Mouse (Mus musculus) midbrain, embryonic 15.5 days (tissue): Measurements from ENCODE around the gene Bpifb5. TPM values are rescaled to one million over a fixed set of nuclear protein-coding genes. Genes with fewer than 3 reads are reported as not detected.
"Not testable (repeated sequence)": the region's sequence is repeated elsewhere in the genome, so short reads cannot be mapped to it uniquely, and the experiment has no call there.

Experiments used
- ATAC-seq: fragments of 200-750 bp; cut with Nextera tagmentation; replicated peaks from 2 replicates; pipeline ENCODE4 v1.8.0; 2017; ENCODE audit warnings: moderate TSS enrichment
- H3K27ac ChIP-seq: fragments of 300-500 bp; sonication (generic); 2 replicates; pipeline ENCODE4 v1.5.1; 2015; ENCODE audit warnings: mild to moderate bottlenecking, inconsistent platforms
- H3K27me3 ChIP-seq: fragments of 300-500 bp; sonication (generic); replicated peaks from 2 replicates; pipeline ENCODE4 v1.6.1; 2015; ENCODE audit warnings: inconsistent platforms
- H3K36me3 ChIP-seq: fragments of 300-500 bp; sonication (generic); replicated peaks from 2 replicates; pipeline ENCODE4 v1.6.1; 2015; ENCODE audit warnings: inconsistent platforms
- H3K4me1 ChIP-seq: fragments of 300-500 bp; sonication (generic); 2 replicates; pipeline ENCODE4 v1.6.1; 2015; ENCODE audit warnings: inconsistent platforms
- H3K4me2 ChIP-seq: fragments of 300-500 bp; sonication (generic); 2 replicates; pipeline ENCODE4 v1.6.1; 2015; ENCODE audit warnings: inconsistent platforms, mild to moderate bottlenecking, moderate library complexity
- H3K4me3 ChIP-seq: fragments of 300-500 bp; sonication (generic); 2 replicates; pipeline ENCODE4 v1.5.1; 2015; ENCODE audit warnings: mild to moderate bottlenecking, inconsistent platforms
- H3K9ac ChIP-seq: fragments of 300-500 bp; sonication (generic); 2 replicates; pipeline ENCODE4 v1.6.1; 2015; ENCODE audit warnings: mild to moderate bottlenecking, inconsistent platforms
- H3K9me3 ChIP-seq: fragments of 300-500 bp; sonication (generic); 2 replicates; pipeline ENCODE4 v1.6.1; 2016; ENCODE audit warnings: inconsistent platforms
- WGBS: fragments of 180-500 bp; shearing (Covaris S2); methylation state at CpG from one replicate; pipeline ENCODE4 v1.1.7; 2015; ENCODE audit warnings: mixed read lengths; 5-methylcytosine and 5-hydroxymethylcytosine counted together
- polyA plus RNA-seq: library from polyadenylated mRNA; unstranded; fragments of >200 nt; fragmentation: Nextera tagmentation; extraction: Ambion mirVana; gene quantifications from 2 replicates; pipeline ENCODE4 v1.2.1, GENCODE M21; 2015

The Bpifb5 gene
- 0.13 and 0.41 TPM in 2 replicates for polyA plus RNA-seq

DNA sequence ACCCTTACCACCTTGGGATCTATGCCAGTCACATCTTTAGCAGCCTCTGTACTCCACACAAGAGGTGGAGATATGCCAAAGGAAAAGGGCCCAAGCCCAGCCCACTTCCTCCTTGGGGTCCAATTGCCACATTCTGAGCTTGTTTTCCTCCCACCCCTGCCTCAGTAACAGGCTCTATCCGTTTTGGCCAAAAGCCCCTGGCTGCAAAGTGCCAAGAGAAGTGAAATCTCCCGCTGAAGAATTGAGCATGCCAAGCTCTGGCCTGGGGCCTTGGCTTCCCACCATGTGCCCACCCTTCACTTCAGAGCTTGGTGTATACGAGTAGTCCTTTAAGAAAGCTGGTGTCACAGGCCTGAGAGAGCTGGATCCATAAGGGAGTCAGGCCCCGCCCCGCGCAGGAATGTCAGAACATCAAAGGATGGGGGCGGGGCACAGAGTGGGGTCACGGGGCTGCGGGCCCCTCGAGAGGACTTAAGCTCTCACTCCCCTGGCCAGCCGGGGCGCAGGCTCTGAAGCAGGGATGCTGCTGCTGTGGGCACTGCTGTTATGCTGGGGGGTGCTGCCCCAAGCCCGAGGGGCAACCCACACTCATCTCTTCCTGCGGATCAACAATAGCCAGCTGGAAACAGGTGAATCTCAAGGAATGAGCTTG, at the start of gene Bpifb5:
TSS of gene Bpifb5 (plus strand) at position 478 of the 652 bp plus-strand sequence.
- WGBS = 6% methylated on average over 14 of the region's 14 CpGs
- Histone ChIP-seq H3K36me3 (no peaks in the 10 kb centered on the region), H3K4me1 (peaks cover 10% of the 10 kb centered on the region), H3K27me3 (no peaks in the 10 kb centered on the region), H3K27ac (0 out of 2 replicates have a peak within 1 kb of the TSS, but pooled peaks have one; percentile 12), H3K9me3 (no peaks in the 10 kb centered on the region), H3K4me3 (no peak within 1 kb of the TSS), H3K9ac (no peak within 1 kb of the TSS), H3K4me2 (peak within 1 kb of the TSS; percentile 26; the same call in 1 of the 2 replicates)
- ATAC-seq = peak; percentile 74

DNA sequence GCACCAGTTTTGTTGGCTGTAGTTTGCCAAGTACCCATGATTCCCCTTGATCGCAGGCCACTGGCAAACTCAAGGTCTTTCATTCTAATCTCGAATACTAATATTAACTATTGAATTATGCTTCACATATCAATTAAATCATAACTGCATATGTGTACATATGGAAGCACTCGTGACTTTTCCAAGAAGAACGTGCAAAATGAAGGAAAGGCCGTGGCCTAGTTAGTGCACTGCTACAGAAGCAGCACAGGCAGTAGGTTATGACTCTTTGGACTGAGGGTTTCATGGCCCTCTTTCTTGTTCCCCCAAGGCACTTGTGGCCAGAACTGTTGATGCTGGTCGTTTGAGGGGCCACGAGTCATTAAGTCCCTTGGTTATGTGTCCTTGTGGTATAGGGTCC, 41.6 kb upstream of the Bpifb5 start:
- H3K27ac ChIP-seq, H3K4me2 ChIP-seq, H3K9ac ChIP-seq, H3K36me3 ChIP-seq, H3K4me1 ChIP-seq, H3K4me3 ChIP-seq, H3K9me3 ChIP-seq, H3K27me3 ChIP-seq, ATAC-seq: not testable (repeated sequence)
- WGBS = 90% methylated on average over 7 of the region's 7 CpGs

DNA sequence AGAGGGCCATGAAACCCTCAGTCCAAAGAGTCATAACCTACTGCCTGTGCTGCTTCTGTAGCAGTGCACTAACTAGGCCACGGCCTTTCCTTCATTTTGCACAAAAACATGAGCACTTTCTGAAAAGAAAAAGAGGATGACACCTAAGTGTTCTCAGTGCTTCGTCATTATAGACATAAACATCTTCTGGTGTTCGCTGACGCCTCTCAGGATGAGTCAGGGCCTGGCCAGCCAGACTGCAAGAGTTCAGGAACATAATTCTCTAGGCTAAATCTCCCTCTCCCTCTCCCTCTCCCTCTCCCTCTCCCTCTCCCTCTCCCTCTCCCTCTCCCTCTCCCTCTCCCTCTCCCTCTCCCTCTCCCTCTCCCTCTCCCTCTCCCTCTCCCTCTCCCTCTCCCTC, 40.5 kb upstream of the Bpifb5 start:
- not testable (repeated sequence) for H3K4me3 ChIP-seq, H3K27ac ChIP-seq, H3K4me2 ChIP-seq, H3K9me3 ChIP-seq, H3K9ac ChIP-seq, H3K4me1 ChIP-seq, H3K36me3 ChIP-seq, ATAC-seq, H3K27me3 ChIP-seq
- WGBS = 89% methylated on average over 4 of the region's 4 CpGs

DNA sequence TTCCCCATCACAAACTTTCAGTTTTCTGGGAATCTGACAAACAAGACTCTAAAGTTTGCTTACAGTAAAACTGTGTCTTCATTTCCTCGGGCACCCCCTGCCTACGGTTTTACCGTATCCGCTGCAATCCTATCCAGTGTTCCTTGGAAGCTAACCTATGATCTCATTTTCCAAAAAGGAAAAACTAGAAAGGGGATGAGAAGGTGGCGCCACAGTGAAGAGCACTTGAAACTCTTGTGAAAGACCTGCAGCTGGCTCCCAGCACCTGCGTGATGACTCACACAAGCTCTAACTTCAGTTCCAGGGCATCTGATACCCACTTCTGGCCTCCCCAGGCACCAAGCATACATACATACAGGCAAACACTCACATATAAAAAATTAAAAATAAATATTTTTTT, 38.2 kb upstream of the Bpifb5 start:
- Histone ChIP-seq H3K27me3 (no peaks in the 10 kb centered on the region), H3K36me3 (no peaks in the 10 kb centered on the region), H3K4me1 (no peaks in the 10 kb centered on the region), H3K27ac (no peak overlapping the region), H3K4me3 (no peak overlapping the region), H3K9me3 (no peaks in the 10 kb centered on the region), H3K4me2 (no peak overlapping the region), H3K9ac (no peak overlapping the region)
- no peak for ATAC-seq
- WGBS = 88% methylated on average over 6 of the region's 6 CpGs

DNA sequence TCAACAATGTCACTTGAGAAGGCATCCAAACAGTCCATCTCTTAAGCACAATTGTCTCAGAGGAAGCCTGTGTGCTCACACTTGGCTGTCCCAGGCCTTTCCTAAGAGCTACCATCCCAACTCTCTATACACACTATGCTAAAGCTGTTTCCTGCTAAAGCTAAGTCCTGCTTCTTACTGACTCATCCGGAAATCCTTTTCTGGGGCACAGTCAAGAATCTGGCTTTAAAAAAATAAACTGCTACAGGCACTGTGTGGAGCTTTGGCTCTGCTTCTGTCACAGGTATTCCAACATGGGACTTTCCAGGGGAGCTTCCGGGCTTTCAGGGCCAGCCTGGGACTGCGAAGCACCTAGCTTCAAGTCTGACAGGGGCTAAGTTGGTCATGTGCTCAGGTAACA, 37.8 kb upstream of the Bpifb5 start:
- Histone ChIP-seq H3K27me3 (no peaks in the 10 kb centered on the region), H3K27ac (no peak overlapping the region), H3K9ac (no peak overlapping the region), H3K9me3 (no peaks in the 10 kb centered on the region), H3K36me3 (no peaks in the 10 kb centered on the region), H3K4me2 (no peak overlapping the region), H3K4me3 (no peak overlapping the region), H3K4me1 (no peaks in the 10 kb centered on the region)
- ATAC-seq = no peak
- 90% methylated on average over 3 of the region's 3 CpGs for WGBS

DNA sequence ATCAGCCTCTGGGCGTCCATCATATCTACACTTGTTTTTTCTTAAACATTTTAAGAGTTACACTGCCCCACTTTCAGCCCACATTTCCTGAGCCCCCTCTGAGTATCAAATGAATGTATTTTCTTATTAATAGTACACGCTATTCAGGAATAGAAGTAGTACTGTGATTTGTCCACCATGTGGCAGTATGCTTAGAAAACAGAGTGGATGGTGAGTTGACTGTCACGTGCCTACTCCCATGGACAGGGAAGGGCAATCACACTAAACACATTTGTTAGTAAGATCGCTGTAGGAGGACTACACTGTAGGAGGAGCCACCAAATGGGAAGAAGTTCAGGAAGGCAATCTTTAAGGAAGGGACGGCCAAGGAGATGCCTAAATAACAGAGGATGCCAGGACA, 36.1 kb upstream of the Bpifb5 start:
- WGBS = 46% methylated on average over 5 of the region's 5 CpGs
- H3K27me3 ChIP-seq = no peaks in the 10 kb centered on the region
- H3K4me2 ChIP-seq = no peak overlapping the region
- no peaks in the 10 kb centered on the region for H3K36me3 ChIP-seq
- ATAC-seq = no peak
- H3K4me3 ChIP-seq = no peak overlapping the region
- no peak overlapping the region for H3K27ac ChIP-seq
- no peaks in the 10 kb centered on the region for H3K9me3 ChIP-seq
- H3K9ac ChIP-seq = no peak overlapping the region
- no peaks in the 10 kb centered on the region for H3K4me1 ChIP-seq

DNA sequence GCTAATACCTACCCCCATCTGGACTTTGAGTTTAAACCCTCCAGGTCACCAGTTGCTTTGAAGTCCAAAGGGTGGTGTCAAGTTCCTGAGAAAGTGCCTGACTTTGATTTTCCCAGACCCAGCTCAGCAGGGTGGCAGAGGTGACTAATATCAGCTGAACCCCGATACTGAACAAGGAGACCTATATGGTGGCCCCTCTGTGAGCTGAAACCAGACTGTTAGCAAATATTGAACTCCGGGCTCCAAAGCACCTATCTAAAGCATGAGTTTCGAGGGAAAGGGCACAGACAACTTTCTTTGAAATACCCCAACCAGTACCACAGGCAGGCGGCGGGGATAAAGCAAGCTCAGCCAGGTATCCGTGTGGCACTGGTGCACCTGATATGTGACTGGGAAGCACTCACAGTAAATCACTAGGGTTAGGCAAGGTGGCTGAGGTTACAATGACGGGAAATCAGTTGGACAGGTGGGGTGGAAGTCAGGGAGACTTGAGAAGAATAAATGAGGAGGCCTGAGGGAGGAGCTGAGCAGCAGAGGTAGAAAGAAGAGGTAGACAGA, 33.6 kb upstream of the Bpifb5 start:
- 83% methylated on average over 7 of the region's 7 CpGs for WGBS
- no peak overlapping the region for H3K9ac ChIP-seq
- no peak overlapping the region for H3K4me2 ChIP-seq
- no peaks in the 10 kb centered on the region for H3K27me3 ChIP-seq
- H3K4me1 ChIP-seq = no peaks in the 10 kb centered on the region
- H3K27ac ChIP-seq = no peak overlapping the region
- no peaks in the 10 kb centered on the region for H3K9me3 ChIP-seq
- no peak for ATAC-seq
- H3K4me3 ChIP-seq = no peak overlapping the region
- no peaks in the 10 kb centered on the region for H3K36me3 ChIP-seq

DNA sequence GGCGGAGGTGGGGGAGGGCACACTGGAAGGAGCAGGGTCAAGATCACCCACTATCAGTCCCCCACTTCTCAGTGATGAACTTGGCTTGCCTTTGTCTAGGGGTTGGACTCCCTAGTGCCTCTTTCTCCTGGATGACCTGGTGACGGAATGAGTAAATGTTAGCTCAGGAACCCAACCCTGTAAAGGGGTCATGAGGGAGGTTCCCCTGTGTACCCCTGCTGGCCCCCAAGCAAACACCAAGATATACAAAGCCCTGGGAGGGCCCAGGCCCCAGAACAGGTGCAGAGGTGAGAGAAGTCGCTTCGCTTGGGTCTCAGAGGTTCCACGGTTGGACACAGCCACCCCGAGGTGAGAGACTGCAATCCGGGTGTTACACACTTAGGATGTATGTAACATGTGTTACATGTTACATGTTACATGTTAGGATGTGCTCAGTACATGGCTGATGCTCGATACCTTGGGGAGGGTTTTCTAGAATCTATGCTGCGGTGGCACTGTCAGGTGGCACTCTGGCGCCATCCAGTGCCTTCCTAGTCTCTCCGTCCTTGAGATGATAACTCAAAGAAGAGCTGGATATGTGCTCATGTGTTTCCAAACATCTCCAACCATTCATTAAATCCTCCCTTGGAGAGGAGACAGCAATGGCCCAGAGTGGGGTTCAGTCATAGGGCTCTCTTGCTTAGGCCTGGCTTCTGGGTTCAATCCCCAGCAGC, 32.8 kb upstream of the Bpifb5 start, which contains the start of gene Bpifb1:
TSS of gene Bpifb1 (plus strand) at position 273 of the 713 bp plus-strand sequence.
- Histone ChIP-seq H3K4me3 (no peak within 1 kb of the TSS), H3K9ac (no peak within 1 kb of the TSS), H3K27ac (no peak within 1 kb of the TSS), H3K27me3 (no peaks in the 10 kb centered on the region), H3K9me3 (no peaks in the 10 kb centered on the region), H3K4me1 (no peaks in the 10 kb centered on the region), H3K36me3 (no peaks in the 10 kb centered on the region), H3K4me2 (no peak within 1 kb of the TSS)
- 82% methylated on average over 11 of the region's 11 CpGs for WGBS
- ATAC-seq = no peak

DNA sequence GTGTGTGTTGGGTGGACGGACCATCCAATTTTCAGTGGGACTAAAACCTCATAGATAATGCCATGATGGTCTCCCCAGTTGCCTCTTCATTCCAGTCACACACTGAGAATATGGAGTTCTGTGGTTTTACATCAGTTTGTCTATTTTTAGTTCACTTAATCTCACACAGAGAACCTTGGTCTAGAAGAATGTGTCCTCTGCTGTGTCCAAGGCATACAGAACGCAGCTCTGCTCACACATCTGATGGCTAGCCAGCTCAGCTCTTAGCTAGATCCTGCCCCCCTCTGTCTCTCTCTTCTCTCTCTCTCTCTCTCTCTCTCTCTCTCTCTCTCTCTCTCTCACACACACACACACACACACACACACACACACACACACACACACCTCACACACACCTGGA, 31.4 kb upstream of the Bpifb5 start:
- no peak overlapping the region for H3K4me2 ChIP-seq
- H3K9ac ChIP-seq = no peak overlapping the region
- H3K9me3 ChIP-seq = no peaks in the 10 kb centered on the region
- ATAC-seq = no peak
- no peaks in the 10 kb centered on the region for H3K4me1 ChIP-seq
- 82% methylated on average over 2 of the region's 2 CpGs for WGBS
- H3K27me3 ChIP-seq = no peaks in the 10 kb centered on the region
- no peaks in the 10 kb centered on the region for H3K36me3 ChIP-seq
- H3K27ac ChIP-seq = no peak overlapping the region
- H3K4me3 ChIP-seq = no peak overlapping the region

DNA sequence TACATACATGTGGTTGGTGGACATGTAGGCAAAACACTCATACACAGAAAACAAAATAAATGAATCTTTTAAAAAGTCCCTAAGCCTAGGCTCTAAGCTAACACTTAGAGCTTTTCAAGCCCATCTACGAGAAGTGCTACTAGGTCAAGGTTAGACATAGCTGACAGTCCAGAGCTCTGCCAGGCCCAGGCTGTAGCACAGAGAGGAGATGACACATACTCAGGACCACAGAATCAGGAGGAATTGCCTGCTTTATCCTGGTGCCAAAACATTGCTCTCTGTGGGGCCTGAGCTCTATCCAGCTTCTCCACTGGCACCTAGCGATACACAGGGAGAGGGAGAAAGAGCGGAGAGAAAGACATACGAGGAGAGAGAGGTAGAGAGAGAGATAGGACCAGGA, 30.5 kb upstream of the Bpifb5 start:
- no peak overlapping the region for H3K27ac ChIP-seq
- H3K9me3 ChIP-seq = no peaks in the 10 kb centered on the region
- no peaks in the 10 kb centered on the region for H3K27me3 ChIP-seq
- no peaks in the 10 kb centered on the region for H3K4me1 ChIP-seq
- no peak for ATAC-seq
- WGBS = 88% methylated on average over 4 of the region's 4 CpGs
- H3K4me3 ChIP-seq = no peak overlapping the region
- no peak overlapping the region for H3K4me2 ChIP-seq
- no peak overlapping the region for H3K9ac ChIP-seq
- no peaks in the 10 kb centered on the region for H3K36me3 ChIP-seq

DNA sequence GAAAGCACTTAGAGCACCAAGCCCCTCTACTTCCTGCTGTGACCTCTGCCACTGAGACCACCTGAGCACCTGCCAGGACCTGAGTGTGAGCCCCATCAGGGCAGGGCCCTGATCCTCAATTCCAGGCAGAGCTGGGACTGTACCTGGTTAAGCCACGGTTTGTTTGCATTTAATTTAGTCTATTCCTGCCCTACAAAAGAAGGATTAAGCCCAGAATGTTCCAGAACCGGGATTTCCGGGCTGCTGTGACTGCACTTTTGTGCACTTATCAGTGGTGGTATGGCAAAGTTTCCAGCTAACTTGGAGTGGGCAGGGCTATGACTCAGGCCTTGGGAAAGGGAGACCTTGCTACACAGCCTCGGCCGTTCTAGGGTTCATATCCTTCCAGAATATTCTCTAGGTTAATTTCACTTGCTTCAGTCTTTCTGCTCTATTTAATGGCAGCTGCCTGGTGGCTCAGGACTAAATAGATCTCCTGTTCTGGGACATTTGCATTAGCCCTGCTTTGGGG, 29.5 kb upstream of the Bpifb5 start:
- H3K9me3 ChIP-seq = no peaks in the 10 kb centered on the region
- no peak overlapping the region for H3K4me3 ChIP-seq
- H3K27me3 ChIP-seq = no peaks in the 10 kb centered on the region
- ATAC-seq = no peak
- H3K27ac ChIP-seq = no peak overlapping the region
- H3K4me2 ChIP-seq = no peak overlapping the region
- 68% methylated on average over 5 of the region's 5 CpGs for WGBS
- no peaks in the 10 kb centered on the region for H3K36me3 ChIP-seq
- no peaks in the 10 kb centered on the region for H3K4me1 ChIP-seq
- H3K9ac ChIP-seq = no peak overlapping the region

DNA sequence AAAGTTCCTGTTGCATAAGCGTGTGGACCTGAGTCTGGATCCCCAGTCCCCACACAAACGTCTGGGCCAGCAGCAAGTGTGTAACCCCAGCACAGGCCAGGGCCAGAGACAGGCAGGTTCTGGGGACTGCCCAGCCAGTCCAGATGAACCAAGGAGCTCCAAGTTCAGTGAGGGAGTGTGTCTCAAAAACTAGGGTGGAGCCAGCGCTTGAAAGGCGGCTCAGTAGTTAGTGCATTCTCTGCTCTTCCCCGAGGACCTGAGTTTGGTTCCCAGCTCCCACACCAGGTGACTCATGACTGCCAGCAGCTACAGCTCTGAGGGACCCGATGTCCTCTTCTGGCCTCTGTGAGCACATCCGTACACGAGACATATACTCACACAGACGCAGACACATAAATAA, 26.5 kb upstream of the Bpifb5 start:
- Histone ChIP-seq H3K4me3 (no peak overlapping the region), H3K27me3 (no peaks in the 10 kb centered on the region), H3K9ac (no peak overlapping the region), H3K36me3 (no peaks in the 10 kb centered on the region), H3K9me3 (no peaks in the 10 kb centered on the region), H3K27ac (no peak overlapping the region), H3K4me2 (no peak overlapping the region), H3K4me1 (no peaks in the 10 kb centered on the region)
- no peak for ATAC-seq
- 87% methylated on average over 9 of the region's 9 CpGs for WGBS
